Mouse (Mus musculus) liver, adult 2 months (tissue): ENCODE results near the gene Zbtb21. TPM values are rescaled to one million over a fixed set of nuclear protein-coding genes. Genes with fewer than 3 reads are reported as not detected.
A peak's percentile ranks its signal among the peaks of the same experiment; 100 is the strongest.

Experiments
- DNase-seq: peaks from one replicate; pipeline ENCODE4 v3.0.0-alpha.2; 2011; ENCODE audit warnings: low read depth, low spot score; ENCODE audit errors: extremely low read depth
- H3K27ac ChIP-seq: fragments of 200-500 bp; replicated peaks from 2 replicates; pipeline ENCODE4 v1.5.1; 2012; ENCODE audit warnings: low read depth, mild to moderate bottlenecking, control low read depth, inconsistent platforms, low read length; ENCODE audit not compliant: insufficient read depth
- H3K27me3 ChIP-seq: fragments of 200-500 bp; 2 replicates; pipeline ENCODE4 v1.6.1; 2012; ENCODE audit warnings: mild to moderate bottlenecking, moderate library complexity, low read length, inconsistent platforms; ENCODE audit not compliant: control insufficient read depth, insufficient read depth
- H3K36me3 ChIP-seq: fragments of 200-500 bp; 2 replicates; pipeline ENCODE4 v1.6.1; 2012; ENCODE audit warnings: low read length, inconsistent platforms; ENCODE audit not compliant: control insufficient read depth, insufficient read depth
- H3K4me1 ChIP-seq: fragments of 200-500 bp; 2 replicates; pipeline ENCODE4 v1.6.1; 2011; ENCODE audit warnings: low read length; ENCODE audit not compliant: control insufficient read depth, insufficient read depth
- H3K4me3 ChIP-seq: fragments of 200-500 bp; 2 replicates; pipeline ENCODE4 v1.5.1; 2011; ENCODE audit warnings: low read depth, mild to moderate bottlenecking, control low read depth, low read length, moderate library complexity; ENCODE audit not compliant: insufficient read depth
- H3K79me2 ChIP-seq: fragments of 200-500 bp; 2 replicates; pipeline ENCODE4 v1.6.1; 2012; ENCODE audit warnings: inconsistent platforms, mild to moderate bottlenecking, low read length, moderate library complexity; ENCODE audit not compliant: control insufficient read depth, insufficient read depth
- H3K9ac ChIP-seq: fragments of 200-500 bp; 2 replicates; pipeline ENCODE4 v1.6.1; 2012; ENCODE audit warnings: low read depth, mild to moderate bottlenecking, control low read depth, inconsistent platforms, low read length
- CTCF ChIP-seq: fragments of 200-500 bp; IDR thresholded peaks from 2 replicates; pipeline ENCODE4 v1.5.1; 2011; ENCODE audit warnings: low read depth, low read length, control low read depth
- POLR2A ChIP-seq: fragments of 200-500 bp; IDR thresholded peaks from 2 replicates; pipeline ENCODE4 v1.6.1; 2011; ENCODE audit warnings: low read length, control low read depth; ENCODE audit not compliant: insufficient read depth; ENCODE audit errors: extremely low read depth
- WGBS: fragments of 180-500 bp; shearing (Covaris S2); methylation state at CpG from one replicate; pipeline ENCODE4 v1.1.7; 2018; 5-methylcytosine and 5-hydroxymethylcytosine counted together
- polyA plus RNA-seq: library from polyadenylated mRNA; depleted of rRNA; stranded (reverse); fragments of >200 nt; gene quantifications from 2 replicates; pipeline ENCODE4 v1.2.3, GENCODE M21; 2012; rRNA removed
- total RNA-seq: library from RNA; depleted of rRNA; stranded (reverse); fragments of >200 nt; gene quantifications from 2 replicates; pipeline ENCODE4 v1.2.3, GENCODE M21; 2014; rRNA removed

The Zbtb21 gene
- total and polyA plus RNA-seq, 2 experiments, result 5.7 to 8.8 TPM

GRCm38 (mm10) chr16:97904035-97904434, 58.4 kb downstream of the Zbtb21 start:
- Histone ChIP-seq H3K79me2 (peaks cover 22% of the 10 kb centered on the region; the same call in 1 of the 2 replicates), H3K4me1 (peaks cover 14% of the 10 kb centered on the region), H3K27ac (no peak overlapping the region), H3K27me3 (no peaks in the 10 kb centered on the region), H3K4me3 (no peak overlapping the region), H3K36me3 (peaks cover 20% of the 10 kb centered on the region), H3K9ac (no peak overlapping the region)
- WGBS, result 63% methylated on average over 3 of the region's 3 CpGs
- no peak for TF ChIP-seq CTCF
- no peak for TF ChIP-seq POLR2A
- no peak for DNase-seq

- Histone ChIP-seq H3K27ac (peak overlapping the region; percentile 49), H3K27me3 (no peaks in the 10 kb centered on the region), H3K4me1 (peaks cover 24% of the 10 kb centered on the region), H3K36me3 (peaks cover 7% of the 10 kb centered on the region; the same call in 1 of the 2 replicates), H3K79me2 (peaks cover 27% of the 10 kb centered on the region), H3K4me3 (no peak overlapping the region), H3K9ac (no peak overlapping the region; the same call in 1 of the 2 replicates)
- TF ChIP-seq POLR2A (no peak), CTCF (no peak)
- 2% methylated on average over 5 of the region's 5 CpGs for WGBS
- peak; percentile 80 for DNase-seq
Measured at GRCm38 (mm10) chr16:97897346-97898024, 64.9 kb downstream of the Zbtb21 start.

Other genes with a start within 250 kb of the Zbtb21 start
- 6.2 and 6.4 TPM in 2 replicates for gene Ripk4, start 198.8 kb downstream of the Zbtb21 start, total RNA-seq
- gene Ripk4, start 198.8 kb downstream of the Zbtb21 start, polyA plus RNA-seq, result 3.1 and 3.6 TPM in 2 replicates
- gene Prdm15, start 110.8 kb downstream of the Zbtb21 start, total RNA-seq, result 3.0 and 4.9 TPM in 2 replicates
- gene Prdm15, start 110.8 kb downstream of the Zbtb21 start, polyA plus RNA-seq, result 2.8 and 6.2 TPM in 2 replicates
- gene C2cd2, start within 50 bp of the Zbtb21 start, total RNA-seq, result 56.7 and 57.1 TPM in 2 replicates
- 173 and 183 TPM in 2 replicates for gene C2cd2, start within 50 bp of the Zbtb21 start, polyA plus RNA-seq
- gene B230307C23Rik, start 34.7 kb upstream of the Zbtb21 start, total RNA-seq, result 7.8 and 8.0 TPM in 2 replicates
- 3.9 and 5.4 TPM in 2 replicates for gene B230307C23Rik, start 34.7 kb upstream of the Zbtb21 start, polyA plus RNA-seq
- gene A630089N07Rik, start 119.8 kb upstream of the Zbtb21 start, total RNA-seq, result 2.2 and 2.7 TPM in 2 replicates
- gene A630089N07Rik, start 119.8 kb upstream of the Zbtb21 start, polyA plus RNA-seq, result 0.26 and 0.59 TPM in 2 replicates